Mouse (Mus musculus): ENCODE measurements around the gene Tapbpl. TPM values are rescaled to one million over a fixed set of nuclear protein-coding genes. Genes with fewer than 3 reads are reported as not detected.
A peak's percentile ranks its signal among the peaks of the same experiment; 100 is the strongest.

The Tapbpl gene
- polyA plus RNA-seq, 2 experiments from 2014 or later, result 65.5 to 84.7 TPM

GRCm38 (mm10) chr6:125238396-125238795, 6.7 kb upstream of the Tapbpl start:
- ATAC-seq, result peak; percentile 22

GRCm38 (mm10) chr6:125237421-125237820, 5.8 kb upstream of the Tapbpl start:
- ATAC-seq, result peak; percentile 15

GRCm38 (mm10) chr6:125236782-125237181, 5.1 kb upstream of the Tapbpl start, which contains the start of gene Cd27:
Cd27 (minus strand) TSS chr6:125237010.
- peak; percentile 44 for ATAC-seq

- ATAC-seq, result no peak
Measured at GRCm38 (mm10) chr6:125236341-125236740, 4.7 kb upstream of the Tapbpl start.

GRCm38 (mm10) chr6:125234520-125234828, 2.8 kb upstream of the Tapbpl start:
- no peak for ATAC-seq

GRCm38 (mm10) chr6:125233816-125234519, 2.3 kb upstream of the Tapbpl start:
- no peak for ATAC-seq

- ATAC-seq, result no peak
Measured at GRCm38 (mm10) chr6:125232516-125232915, 856 bp upstream of the Tapbpl start.

- ATAC-seq, result no peak
Measured at GRCm38 (mm10) chr6:125232045-125232437, 381 bp upstream of the Tapbpl start.

GRCm38 (mm10) chr6:125230571-125230970, 1.1 kb downstream of the Tapbpl start:
- ATAC-seq, result no peak

GRCm38 (mm10) chr6:125225518-125226115, 6.0 kb downstream of the Tapbpl start:
- ATAC-seq, result no peak

GRCm38 (mm10) chr6:125222577-125222976, 9.1 kb downstream of the Tapbpl start:
- ATAC-seq, result no peak

- peak; percentile 93 for ATAC-seq
Measured at GRCm38 (mm10) chr6:125222146-125222545, 9.5 kb downstream of the Tapbpl start.

- no peak for ATAC-seq
Measured at GRCm38 (mm10) chr6:125221115-125221745, 10.4 kb downstream of the Tapbpl start.

GRCm38 (mm10) chr6:125218963-125219362, 12.7 kb downstream of the Tapbpl start:
- ATAC-seq, result no peak

- no peak for ATAC-seq
Measured at GRCm38 (mm10) chr6:125217899-125218298, 13.8 kb downstream of the Tapbpl start.

GRCm38 (mm10) chr6:125216898-125217297, 14.8 kb downstream of the Tapbpl start:
- ATAC-seq, result no peak

GRCm38 (mm10) chr6:125215148-125215954, 16.3 kb downstream of the Tapbpl start, which contains the start of gene Vamp1:
Vamp1 (plus strand) TSS chr6:125215551.
- peak; percentile 90 for ATAC-seq

- ATAC-seq, result no peak
Measured at GRCm38 (mm10) chr6:125213715-125214114, 17.9 kb downstream of the Tapbpl start.

GRCm38 (mm10) chr6:125213129-125213528, 18.5 kb downstream of the Tapbpl start:
- no peak for ATAC-seq

- ATAC-seq, result no peak
Measured at GRCm38 (mm10) chr6:125212621-125213020, 19.0 kb downstream of the Tapbpl start.

- ATAC-seq, result no peak
Measured at GRCm38 (mm10) chr6:125210436-125210835, 21.2 kb downstream of the Tapbpl start.

GRCm38 (mm10) chr6:125197166-125197565, 34.5 kb downstream of the Tapbpl start:
- no peak for ATAC-seq

- ATAC-seq, result no peak
Measured at GRCm38 (mm10) chr6:125196301-125196700, 35.4 kb downstream of the Tapbpl start.

Measured in activated CD4-positive, CD25-positive, alpha-beta regulatory T cell, adult 4 months (primary cell).